Mouse (Mus musculus): Measurements from ENCODE around the gene Taok3. TPM values are rescaled to one million over a fixed set of nuclear protein-coding genes. Genes with fewer than 3 reads are reported as not detected.

Taok3 gene
- polyA plus RNA-seq, 1 experiment = 6.6 TPM

GRCm38 (mm10) chr5:117279669-117280050, 159.7 kb downstream of the Taok3 start:
- peaks cover 6% of the 10 kb centered on the region for H3K79me3 ChIP-seq (ENCODE audit: low read depth)
- peaks cover 26% of the 10 kb centered on the region for H3K36me3 ChIP-seq (ENCODE audit: control insufficient read depth, insufficient read depth)
- peaks cover 10% of the 10 kb centered on the region for H3K79me2 ChIP-seq (ENCODE audit: control insufficient read depth, insufficient read depth)
- TF ChIP-seq USF1 (IDR thresholded peaks at IDR 0.05; ENCODE audit: low read depth) (no peak), CEBPB (IDR thresholded peaks at IDR 0.05; ENCODE audit: low read depth) (no peak), FOSL1 (IDR thresholded peaks at IDR 0.05; ENCODE audit: insufficient read depth, low read length, poor library complexity, severe bottlenecking) (no peak), MYOG (IDR thresholded peaks at IDR 0.05; ENCODE audit: control insufficient read depth, extremely low read depth, insufficient read length) (no peak), MYOD1 (IDR thresholded peaks at IDR 0.05; ENCODE audit: control insufficient read depth, insufficient read length, low read depth) (no peak), CTCF (IDR thresholded peaks at IDR 0.05; ENCODE audit: control insufficient read depth, insufficient read depth, insufficient read length) (no peak), MAX (IDR thresholded peaks at IDR 0.05) (no peak)
- H3K27me3 ChIP-seq (ENCODE audit: control insufficient read depth, insufficient read depth, insufficient read length) = no peaks in the 10 kb centered on the region
- no peak overlapping the region for H3K4me3 ChIP-seq (ENCODE audit: insufficient read depth, poor library complexity, severe bottlenecking)
- H3ac ChIP-seq (ENCODE audit: control insufficient read depth, insufficient read length, low read depth) = no peak overlapping the region

DNA sequence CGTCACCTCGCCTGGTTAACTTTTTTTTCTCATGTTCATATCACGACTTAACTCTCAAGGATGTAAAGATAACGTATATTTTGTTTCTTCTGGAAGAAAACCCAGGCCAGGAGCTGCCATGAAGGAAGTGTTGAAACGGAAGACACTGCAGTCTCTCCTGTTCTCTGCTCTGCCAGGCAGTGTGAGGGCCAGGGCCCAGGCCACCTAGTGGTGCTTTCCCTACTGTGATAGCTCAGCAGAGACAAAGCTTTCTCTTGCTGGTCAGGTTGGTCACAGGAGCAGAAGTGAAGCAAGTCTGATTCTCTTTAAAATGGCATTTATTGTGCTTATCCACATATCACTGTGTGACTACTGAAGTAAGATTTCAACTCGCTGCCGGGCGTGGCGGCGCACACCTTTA, 161.6 kb downstream of the Taok3 start:
- H3ac ChIP-seq (ENCODE audit: control insufficient read depth, insufficient read length, low read depth) = no peak overlapping the region
- TF ChIP-seq CTCF (IDR thresholded peaks at IDR 0.05; ENCODE audit: control insufficient read depth, insufficient read depth, insufficient read length) (no peak), FOSL1 (IDR thresholded peaks at IDR 0.05; ENCODE audit: insufficient read depth, low read length, poor library complexity, severe bottlenecking) (no peak), USF1 (IDR thresholded peaks at IDR 0.05; ENCODE audit: low read depth) (no peak), CEBPB (IDR thresholded peaks at IDR 0.05; ENCODE audit: low read depth) (no peak), MYOD1 (IDR thresholded peaks at IDR 0.05; ENCODE audit: control insufficient read depth, insufficient read length, low read depth) (no peak)
- no peaks in the 10 kb centered on the region for H3K27me3 ChIP-seq (ENCODE audit: control insufficient read depth, insufficient read depth, insufficient read length)
- H3K4me3 ChIP-seq (ENCODE audit: insufficient read depth, poor library complexity, severe bottlenecking) = no peak overlapping the region
- peaks cover 34% of the 10 kb centered on the region for H3K36me3 ChIP-seq (ENCODE audit: control insufficient read depth, insufficient read depth)
- peaks cover 29% of the 10 kb centered on the region for H3K79me2 ChIP-seq (ENCODE audit: control insufficient read depth, insufficient read depth)
- peaks cover 24% of the 10 kb centered on the region for H3K79me3 ChIP-seq (ENCODE audit: low read depth)

- Histone ChIP-seq H3K79me2 (ENCODE audit: control insufficient read depth, insufficient read depth) (peaks cover 37% of the 10 kb centered on the region), H3K27me3 (ENCODE audit: control insufficient read depth, insufficient read depth, insufficient read length) (no peaks in the 10 kb centered on the region), H3ac (ENCODE audit: control insufficient read depth, insufficient read length, low read depth) (no peak overlapping the region), H3K4me3 (ENCODE audit: insufficient read depth, poor library complexity, severe bottlenecking) (no peak overlapping the region), H3K36me3 (ENCODE audit: control insufficient read depth, insufficient read depth) (peaks cover 34% of the 10 kb centered on the region), H3K79me3 (ENCODE audit: low read depth) (peaks cover 30% of the 10 kb centered on the region)
- TF ChIP-seq USF1 (IDR thresholded peaks at IDR 0.05; ENCODE audit: low read depth) (no peak), MAX (IDR thresholded peaks at IDR 0.05) (no peak), CTCF (IDR thresholded peaks at IDR 0.05; ENCODE audit: control insufficient read depth, insufficient read depth, insufficient read length) (no peak), FOSL1 (IDR thresholded peaks at IDR 0.05; ENCODE audit: insufficient read depth, low read length, poor library complexity, severe bottlenecking) (no peak), CEBPB (IDR thresholded peaks at IDR 0.05; ENCODE audit: low read depth) (no peak), MYOD1 (IDR thresholded peaks at IDR 0.05; ENCODE audit: control insufficient read depth, insufficient read length, low read depth) (no peak), MYOG (IDR thresholded peaks at IDR 0.05; ENCODE audit: control insufficient read depth, extremely low read depth, insufficient read length) (no peak)
These were observed 162.4 kb downstream of the Taok3 start for GRCm38 (mm10) chr5:117282360-117282759.

GRCm38 (mm10) chr5:117284029-117284428, 164.1 kb downstream of the Taok3 start:
- H3K36me3 ChIP-seq (ENCODE audit: control insufficient read depth, insufficient read depth) = peaks cover 34% of the 10 kb centered on the region

GRCm38 (mm10) chr5:117284682-117285081, 164.8 kb downstream of the Taok3 start:
- Histone ChIP-seq H3ac (ENCODE audit: control insufficient read depth, insufficient read length, low read depth) (no peak overlapping the region), H3K36me3 (ENCODE audit: control insufficient read depth, insufficient read depth) (peaks cover 34% of the 10 kb centered on the region), H3K79me3 (ENCODE audit: low read depth) (peaks cover 30% of the 10 kb centered on the region), H3K27me3 (ENCODE audit: control insufficient read depth, insufficient read depth, insufficient read length) (no peaks in the 10 kb centered on the region), H3K79me2 (ENCODE audit: control insufficient read depth, insufficient read depth) (peaks cover 37% of the 10 kb centered on the region), H3K4me3 (ENCODE audit: insufficient read depth, poor library complexity, severe bottlenecking) (no peak overlapping the region)
- TF ChIP-seq FOSL1 (IDR thresholded peaks at IDR 0.05; ENCODE audit: insufficient read depth, low read length, poor library complexity, severe bottlenecking) (no peak), USF1 (IDR thresholded peaks at IDR 0.05; ENCODE audit: low read depth) (no peak), MYOD1 (IDR thresholded peaks at IDR 0.05; ENCODE audit: control insufficient read depth, insufficient read length, low read depth) (no peak), CTCF (IDR thresholded peaks at IDR 0.05; ENCODE audit: control insufficient read depth, insufficient read depth, insufficient read length) (no peak), CEBPB (IDR thresholded peaks at IDR 0.05; ENCODE audit: low read depth) (no peak), MAX (IDR thresholded peaks at IDR 0.05) (no peak), MYOG (IDR thresholded peaks at IDR 0.05; ENCODE audit: control insufficient read depth, extremely low read depth, insufficient read length) (no peak)

More at GRCm38 (mm10) chr5:117284029-117284428, 164.1 kb downstream of the Taok3 start:
- no peaks in the 10 kb centered on the region for H3K27me3 ChIP-seq (ENCODE audit: control insufficient read depth, insufficient read depth, insufficient read length)
- TF ChIP-seq FOSL1 (IDR thresholded peaks at IDR 0.05; ENCODE audit: insufficient read depth, low read length, poor library complexity, severe bottlenecking) (no peak), MAX (IDR thresholded peaks at IDR 0.05) (no peak), CEBPB (IDR thresholded peaks at IDR 0.05; ENCODE audit: low read depth) (no peak), MYOD1 (IDR thresholded peaks at IDR 0.05; ENCODE audit: control insufficient read depth, insufficient read length, low read depth) (no peak), MYOG (IDR thresholded peaks at IDR 0.05; ENCODE audit: control insufficient read depth, extremely low read depth, insufficient read length) (no peak), USF1 (IDR thresholded peaks at IDR 0.05; ENCODE audit: low read depth) (no peak), CTCF (IDR thresholded peaks at IDR 0.05; ENCODE audit: control insufficient read depth, insufficient read depth, insufficient read length) (no peak)
- peaks cover 30% of the 10 kb centered on the region for H3K79me3 ChIP-seq (ENCODE audit: low read depth)
- H3K4me3 ChIP-seq (ENCODE audit: insufficient read depth, poor library complexity, severe bottlenecking) = no peak overlapping the region
- H3ac ChIP-seq (ENCODE audit: control insufficient read depth, insufficient read length, low read depth) = no peak overlapping the region
- peaks cover 37% of the 10 kb centered on the region for H3K79me2 ChIP-seq (ENCODE audit: control insufficient read depth, insufficient read depth)

- H3K79me3 ChIP-seq (ENCODE audit: low read depth) = peaks cover 30% of the 10 kb centered on the region
- H3ac ChIP-seq (ENCODE audit: control insufficient read depth, insufficient read length, low read depth) = no peak overlapping the region
- no peak overlapping the region for H3K4me3 ChIP-seq (ENCODE audit: insufficient read depth, poor library complexity, severe bottlenecking)
- H3K27me3 ChIP-seq (ENCODE audit: control insufficient read depth, insufficient read depth, insufficient read length) = no peaks in the 10 kb centered on the region
- peaks cover 34% of the 10 kb centered on the region for H3K36me3 ChIP-seq (ENCODE audit: control insufficient read depth, insufficient read depth)
- no peak for TF ChIP-seq USF1 (IDR thresholded peaks at IDR 0.05; ENCODE audit: low read depth)
- no peak for TF ChIP-seq CTCF (IDR thresholded peaks at IDR 0.05; ENCODE audit: control insufficient read depth, insufficient read depth, insufficient read length)
- TF ChIP-seq MAX (IDR thresholded peaks at IDR 0.05) = no peak
- TF ChIP-seq FOSL1 (IDR thresholded peaks at IDR 0.05; ENCODE audit: insufficient read depth, low read length, poor library complexity, severe bottlenecking) = no peak
- no peak for TF ChIP-seq MYOD1 (IDR thresholded peaks at IDR 0.05; ENCODE audit: control insufficient read depth, insufficient read length, low read depth)
- TF ChIP-seq MYOG (IDR thresholded peaks at IDR 0.05; ENCODE audit: control insufficient read depth, extremely low read depth, insufficient read length) = no peak
- no peak for TF ChIP-seq CEBPB (IDR thresholded peaks at IDR 0.05; ENCODE audit: low read depth)
- peaks cover 37% of the 10 kb centered on the region for H3K79me2 ChIP-seq (ENCODE audit: control insufficient read depth, insufficient read depth)
These were observed 165.3 kb downstream of the Taok3 start for GRCm38 (mm10) chr5:117285266-117285665.
